Mouse (Mus musculus): Measurements from ENCODE around the gene Btbd35f27. TPM values are rescaled to one million over a fixed set of nuclear protein-coding genes. Genes with fewer than 3 reads are reported as not detected.
"Not testable (repeated sequence)": the region's sequence is repeated elsewhere in the genome, so short reads cannot be mapped to it uniquely, and the experiment has no call there.

The Btbd35f27 gene
- polyA plus RNA-seq (2015; fragmentation: Nextera tagmentation; extraction: Ambion mirVana): not detected in 2 replicates

GRCm38 (mm10) chrX:4951835-4952234 lies at the start of gene Btbd35f27:
TSS of gene Btbd35f27 (plus strand) at chrX:4952135.
- not testable (repeated sequence) for H3K4me1 ChIP-seq; H3K9me3 ChIP-seq; H3K4me2 ChIP-seq; H3K27ac ChIP-seq; ATAC-seq (ENCODE audit: insufficient read depth, low FRiP score, low read depth); H3K27me3 ChIP-seq (replicated peaks); H3K4me3 ChIP-seq (replicated peaks); H3K9ac ChIP-seq; H3K36me3 ChIP-seq
- WGBS: 77% methylated on average over 2 of the region's 3 CpGs

Other genes starting within 250 kb of the Btbd35f27 start
- gene Btbd35f4, start 151.6 kb upstream of the Btbd35f27 start, polyA plus RNA-seq (2015; fragmentation: Nextera tagmentation; extraction: Ambion mirVana): not detected in 2 replicates

Measured in stomach, embryonic 15.5 days (tissue).